In the genomic region with DNA sequence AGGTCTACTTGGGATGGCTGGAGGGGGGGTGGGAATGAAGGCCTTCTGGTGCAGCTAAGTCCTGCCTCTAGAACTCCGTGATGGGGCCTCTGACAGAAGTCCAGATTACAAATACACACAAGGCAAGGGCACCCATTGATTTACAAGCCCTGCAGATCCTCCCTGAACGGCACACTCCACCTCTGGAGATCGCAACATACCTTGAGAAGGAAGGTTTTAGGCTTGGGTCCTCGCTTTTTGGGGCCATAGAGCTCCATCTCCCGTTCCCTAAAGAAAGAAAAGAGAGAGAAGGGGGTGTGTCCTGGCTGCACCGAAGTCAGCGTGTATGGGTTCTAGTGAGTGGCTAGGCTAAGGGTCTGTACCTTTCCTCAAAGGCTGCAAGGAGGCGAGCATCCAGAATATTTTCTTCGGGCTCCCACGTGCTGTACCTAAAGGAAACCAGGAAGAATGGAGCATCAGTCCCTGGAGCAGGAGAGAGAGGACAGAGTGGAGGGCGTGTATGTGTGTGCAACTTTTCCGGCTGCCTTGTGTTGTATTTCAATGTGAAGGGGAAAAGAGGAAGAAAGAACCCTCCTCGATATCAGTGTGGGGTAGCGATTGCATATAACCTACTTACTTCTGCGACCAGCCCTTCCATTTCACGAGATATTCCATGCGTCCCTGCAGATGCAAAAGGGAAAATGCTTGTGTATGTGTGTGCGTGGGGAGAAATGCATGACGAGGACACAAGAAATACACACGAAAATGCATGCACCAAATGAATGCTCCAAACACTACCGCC, we compare ENCODE assay signal across 1 mouse cellular context.
TF ChIP-seq lines count a peak whose summit lies in the region.

No protein-coding gene starts in this region.

TF ChIP-seq in CH12.LX, 34 proteins besides CTCF, POLR2A, EP300 and RAD21:
- TF ChIP-seq MXI1 (IDR thresholded peaks at IDR 0.05; ENCODE audit: low read depth, low read length): peak; percentile 6; the same call in 1 of the 2 replicates
- TF ChIP-seq CHD1 (IDR thresholded peaks at IDR 0.05; ENCODE audit: low read depth, low read length): no peak
